Mouse (Mus musculus): ENCODE data around the gene Hoxa10. TPM values are rescaled to one million over a fixed set of nuclear protein-coding genes. Genes with fewer than 3 reads are reported as not detected.

The Hoxa10 gene
- polyA plus RNA-seq, 1 experiment from 2014 or later, result 294 TPM

DNA sequence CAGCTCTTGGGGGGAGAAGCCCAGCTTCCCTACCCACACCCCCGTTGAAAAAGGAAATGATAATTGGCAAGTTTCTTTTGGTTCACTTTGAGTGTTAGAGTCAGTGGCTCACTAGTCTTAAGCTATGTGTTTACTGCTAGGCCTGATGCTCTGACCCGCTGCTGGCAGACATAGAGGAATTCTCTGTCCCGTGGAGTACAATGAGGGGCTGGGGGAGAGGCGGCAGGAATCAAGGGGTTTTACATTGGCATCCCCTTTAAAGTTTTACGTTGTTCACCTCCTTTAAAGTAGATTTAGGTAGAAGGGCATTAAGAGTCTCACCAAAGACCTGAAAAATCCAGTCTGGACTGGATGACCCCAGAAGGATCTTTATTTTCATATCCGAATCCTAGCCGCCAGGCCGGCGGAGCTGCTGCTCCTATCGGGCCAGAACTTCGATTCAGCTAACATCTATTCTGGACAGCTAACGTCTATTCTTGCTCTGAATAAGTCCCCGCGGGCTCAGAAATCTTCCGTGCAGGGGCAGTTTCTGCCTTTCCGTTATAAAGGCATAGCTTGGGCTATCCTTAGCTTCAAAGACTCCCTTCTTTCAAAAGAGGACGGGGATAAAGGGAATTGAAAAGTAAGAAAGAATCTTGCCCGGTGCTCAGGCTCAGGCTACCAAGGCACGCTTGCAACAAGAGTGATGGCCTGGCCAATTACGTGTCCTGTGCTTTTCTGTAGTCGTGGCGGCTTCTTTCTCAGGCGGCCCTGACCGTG is 11.5 kb upstream of the Hoxa10 start:
- Histone ChIP-seq H3K27me3 (peaks cover 39% of the 10 kb centered on the region), H3K4me2 (peak overlapping the region; percentile 96), H3K4me1 (replicated peaks) (peaks cover 35% of the 10 kb centered on the region), H3K9ac (replicated peaks) (peak overlapping the region; percentile 100), H3K27ac (peak overlapping the region; percentile 98), H3K9me3 (no peaks in the 10 kb centered on the region), H3K36me3 (peaks cover 32% of the 10 kb centered on the region), H3K4me3 (replicated peaks) (peak overlapping the region; percentile 99)
- ATAC-seq (ENCODE audit: insufficient number of reproducible peaks, insufficient read depth, low FRiP score, low TSS enrichment, low read depth), result no peak
- 3% methylated on average over 24 of the region's 24 CpGs for WGBS

GRCm38 (mm10) chr6:52251177-52251879 is 10.7 kb upstream of the Hoxa10 start:
- Histone ChIP-seq H3K9me3 (no peaks in the 10 kb centered on the region), H3K4me2 (peak overlapping the region; percentile 96), H3K4me1 (replicated peaks) (peaks cover 35% of the 10 kb centered on the region), H3K27ac (peak overlapping the region; percentile 98), H3K36me3 (peaks cover 32% of the 10 kb centered on the region), H3K27me3 (peaks cover 36% of the 10 kb centered on the region), H3K9ac (replicated peaks) (peak overlapping the region; percentile 100), H3K4me3 (replicated peaks) (peak overlapping the region; percentile 99)
- 5% methylated on average over 7 of the region's 7 CpGs for WGBS
- ATAC-seq (ENCODE audit: insufficient number of reproducible peaks, insufficient read depth, low FRiP score, low TSS enrichment, low read depth), result no peak

DNA sequence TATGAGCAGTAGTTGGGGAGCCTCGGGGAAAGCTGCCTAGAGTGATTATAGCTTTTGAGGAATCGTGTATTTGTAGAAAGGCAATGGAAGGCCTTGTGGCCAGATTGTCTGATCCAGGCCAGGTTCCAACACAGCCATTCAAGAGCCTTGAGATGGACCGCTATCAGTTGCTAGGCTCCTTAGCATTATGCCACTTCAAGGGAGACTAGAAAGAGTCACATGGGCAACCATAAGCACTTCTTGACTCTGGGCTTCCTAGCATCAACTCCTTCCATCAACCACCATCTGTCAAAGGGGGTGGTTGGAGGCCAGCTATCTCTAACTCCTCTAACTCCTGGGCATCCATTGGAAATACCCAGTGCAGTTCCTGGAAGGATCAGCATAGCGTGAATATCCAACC is 9.2 kb upstream of the Hoxa10 start:
- Histone ChIP-seq H3K36me3 (peaks cover 32% of the 10 kb centered on the region), H3K4me3 (replicated peaks) (peak overlapping the region; percentile 99), H3K9ac (replicated peaks) (peak overlapping the region; percentile 100), H3K4me1 (replicated peaks) (peaks cover 35% of the 10 kb centered on the region), H3K4me2 (peak overlapping the region; percentile 96), H3K27ac (peak overlapping the region; percentile 98), H3K27me3 (peaks cover 35% of the 10 kb centered on the region), H3K9me3 (no peaks in the 10 kb centered on the region)
- no peak for ATAC-seq (ENCODE audit: insufficient number of reproducible peaks, insufficient read depth, low FRiP score, low TSS enrichment, low read depth)
- WGBS, result 12% methylated on average over 4 of the region's 4 CpGs

DNA sequence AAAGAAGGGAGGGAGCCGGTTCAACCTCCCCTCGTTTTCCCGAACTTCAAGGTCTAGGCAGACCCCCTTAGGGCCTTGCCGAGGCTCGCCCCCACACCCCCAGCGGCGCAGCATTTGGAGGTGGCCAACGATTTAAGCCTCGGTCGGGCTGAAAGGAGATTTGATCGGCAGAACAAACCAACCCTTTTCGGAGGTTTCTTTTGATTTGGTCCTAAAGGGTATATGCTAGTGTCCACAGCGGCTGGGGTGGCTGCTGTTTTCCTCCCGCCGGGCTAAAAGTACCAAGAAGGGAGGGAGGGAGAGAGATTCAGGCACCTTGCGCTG is 8.7 kb upstream of the Hoxa10 start:
- peak overlapping the region; percentile 98 for H3K27ac ChIP-seq
- peak overlapping the region; percentile 100 for H3K9ac ChIP-seq (replicated peaks)
- H3K4me2 ChIP-seq, result peak overlapping the region; percentile 96
- no peak for ATAC-seq (ENCODE audit: insufficient number of reproducible peaks, insufficient read depth, low FRiP score, low TSS enrichment, low read depth)
- peak overlapping the region; percentile 99 for H3K4me3 ChIP-seq (replicated peaks)
- WGBS, result 2% methylated on average over 16 of the region's 16 CpGs
- H3K4me1 ChIP-seq (replicated peaks), result peaks cover 35% of the 10 kb centered on the region
- H3K36me3 ChIP-seq, result peaks cover 32% of the 10 kb centered on the region
- no peaks in the 10 kb centered on the region for H3K9me3 ChIP-seq
- H3K27me3 ChIP-seq, result peaks cover 35% of the 10 kb centered on the region

GRCm38 (mm10) chr6:52248638-52249414 is 8.2 kb upstream of the Hoxa10 start:
- Histone ChIP-seq H3K27me3 (peaks cover 35% of the 10 kb centered on the region), H3K27ac (peak overlapping the region; percentile 98), H3K4me1 (replicated peaks) (peaks cover 38% of the 10 kb centered on the region), H3K4me2 (peak overlapping the region; percentile 96), H3K9me3 (no peaks in the 10 kb centered on the region), H3K4me3 (replicated peaks) (peak overlapping the region; percentile 99), H3K36me3 (peaks cover 32% of the 10 kb centered on the region), H3K9ac (replicated peaks) (peak overlapping the region; percentile 100)
- ATAC-seq (ENCODE audit: insufficient number of reproducible peaks, insufficient read depth, low FRiP score, low TSS enrichment, low read depth), result no peak
- WGBS, result 2% methylated on average over 27 of the region's 27 CpGs

DNA sequence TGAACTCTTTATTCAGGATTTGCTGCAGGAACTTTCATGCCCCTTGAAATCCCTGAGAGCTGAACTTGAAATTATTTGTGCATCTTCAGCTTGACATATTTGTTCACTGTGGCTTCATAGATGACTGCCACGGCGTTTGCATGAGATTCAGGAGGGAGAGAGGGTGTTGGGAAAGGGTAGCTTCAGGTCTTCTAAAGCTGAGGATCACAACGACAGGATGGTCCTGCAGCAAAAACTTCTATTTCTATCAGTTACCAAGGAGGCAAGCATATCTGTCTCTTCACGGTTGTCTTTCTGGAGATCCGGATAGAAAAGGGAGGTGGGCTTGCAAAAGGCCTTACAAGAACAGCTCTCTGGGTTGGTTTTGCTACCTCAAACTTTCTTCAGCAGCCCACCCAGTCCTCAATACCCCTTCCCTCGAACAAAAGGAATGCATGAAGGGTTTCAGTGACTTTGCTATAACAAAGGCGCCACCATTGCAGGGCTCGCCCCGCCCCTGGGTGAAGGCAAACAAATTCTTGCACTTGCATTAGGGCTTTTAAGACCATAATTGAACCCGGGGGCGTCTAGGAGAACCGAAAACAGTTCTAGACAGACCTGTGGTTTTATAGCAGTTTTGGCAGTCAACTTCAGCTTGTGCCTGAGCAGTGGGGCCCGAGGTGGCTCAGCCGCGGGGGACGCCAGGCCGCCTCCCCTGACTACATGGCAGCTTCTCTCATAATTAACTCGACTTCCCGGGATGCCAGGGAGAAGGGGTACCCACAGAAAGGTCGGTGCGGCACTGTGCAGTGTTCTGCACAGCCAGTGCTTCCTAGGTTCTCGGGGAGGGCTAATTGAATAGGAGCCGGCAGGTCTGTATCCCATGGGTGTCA is 7.3 kb upstream of the Hoxa10 start:
- H3K9me3 ChIP-seq, result no peaks in the 10 kb centered on the region
- H3K27me3 ChIP-seq, result peaks cover 34% of the 10 kb centered on the region
- H3K4me3 ChIP-seq (replicated peaks), result peak overlapping the region; percentile 99
- WGBS, result under 1% methylated on average over 23 of the region's 23 CpGs
- H3K36me3 ChIP-seq, result peaks cover 29% of the 10 kb centered on the region
- H3K4me2 ChIP-seq, result peak overlapping the region; percentile 96
- peaks cover 40% of the 10 kb centered on the region for H3K4me1 ChIP-seq (replicated peaks)
- peak overlapping the region; percentile 98 for H3K27ac ChIP-seq
- H3K9ac ChIP-seq (replicated peaks), result peak overlapping the region; percentile 100
- ATAC-seq (ENCODE audit: insufficient number of reproducible peaks, insufficient read depth, low FRiP score, low TSS enrichment, low read depth), result no peak

DNA sequence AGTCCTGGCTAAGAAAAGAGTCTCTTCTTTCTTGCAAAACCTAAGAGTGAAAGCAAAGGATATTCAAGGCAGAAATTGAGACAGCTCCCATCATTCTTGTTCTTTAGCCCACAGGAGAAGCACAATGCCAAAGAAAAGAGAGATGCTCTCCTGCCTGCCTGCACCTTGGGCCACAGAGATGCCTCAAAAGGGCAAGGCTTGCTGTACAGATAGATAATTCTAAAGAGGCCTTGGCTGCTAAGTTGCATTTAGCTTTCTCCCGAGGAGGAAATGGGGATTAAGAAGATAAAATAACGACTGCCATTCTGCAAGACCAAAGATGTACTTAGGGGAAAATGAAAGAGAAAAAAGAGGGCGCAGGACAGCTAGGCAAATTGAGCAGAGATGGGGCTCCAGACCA is 6.3 kb upstream of the Hoxa10 start:
- peak overlapping the region; percentile 96 for H3K4me2 ChIP-seq
- ATAC-seq (ENCODE audit: insufficient number of reproducible peaks, insufficient read depth, low FRiP score, low TSS enrichment, low read depth), result no peak
- H3K4me3 ChIP-seq (replicated peaks), result peak overlapping the region; percentile 99
- H3K27me3 ChIP-seq, result peaks cover 27% of the 10 kb centered on the region
- H3K36me3 ChIP-seq, result peaks cover 19% of the 10 kb centered on the region
- peak overlapping the region; percentile 100 for H3K9ac ChIP-seq (replicated peaks)
- no peaks in the 10 kb centered on the region for H3K9me3 ChIP-seq
- H3K4me1 ChIP-seq (replicated peaks), result peaks cover 43% of the 10 kb centered on the region
- 3% methylated on average over 3 of the region's 3 CpGs for WGBS
- H3K27ac ChIP-seq, result peak overlapping the region; percentile 100

DNA sequence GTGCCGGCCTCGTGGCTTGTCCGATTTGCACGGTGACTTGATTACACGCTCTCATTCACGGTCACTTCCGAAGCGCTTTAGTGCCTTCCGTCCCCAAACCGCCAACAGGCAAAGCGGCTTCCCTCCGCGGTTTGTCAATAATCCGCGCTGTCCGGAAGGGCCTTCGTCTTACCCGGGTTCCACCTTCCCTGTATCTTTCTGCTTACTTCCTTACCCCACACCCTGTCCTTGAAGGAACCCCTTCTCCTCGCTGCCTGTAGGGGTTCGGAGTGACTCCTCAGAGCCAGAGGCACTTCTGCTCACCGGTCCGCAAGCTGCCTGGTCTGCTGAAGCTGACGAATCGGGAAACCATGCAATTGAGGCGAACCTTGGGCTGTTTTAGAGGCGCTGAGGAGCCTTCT is 5.7 kb upstream of the Hoxa10 start:
- Histone ChIP-seq H3K9me3 (no peaks in the 10 kb centered on the region), H3K4me3 (replicated peaks) (peak overlapping the region; percentile 99), H3K36me3 (peaks cover 17% of the 10 kb centered on the region), H3K4me1 (replicated peaks) (peaks cover 48% of the 10 kb centered on the region), H3K9ac (replicated peaks) (peak overlapping the region; percentile 100), H3K27ac (peak overlapping the region; percentile 100), H3K27me3 (peaks cover 24% of the 10 kb centered on the region), H3K4me2 (peak overlapping the region; percentile 96)
- no peak for ATAC-seq (ENCODE audit: insufficient number of reproducible peaks, insufficient read depth, low FRiP score, low TSS enrichment, low read depth)
- WGBS, result under 1% methylated on average over 26 of the region's 26 CpGs

- Histone ChIP-seq H3K4me2 (peak within 1 kb of the TSS; percentile 96), H3K27ac (peak within 1 kb of the TSS; percentile 100), H3K4me1 (replicated peaks) (peaks cover 51% of the 10 kb centered on the region), H3K27me3 (peaks cover 22% of the 10 kb centered on the region), H3K9ac (replicated peaks) (peak within 1 kb of the TSS; percentile 100), H3K9me3 (no peaks in the 10 kb centered on the region), H3K4me3 (replicated peaks) (peak within 1 kb of the TSS; percentile 99), H3K36me3 (peaks cover 16% of the 10 kb centered on the region)
- ATAC-seq (ENCODE audit: insufficient number of reproducible peaks, insufficient read depth, low FRiP score, low TSS enrichment, low read depth), result peak; percentile 35; the same call in 1 of the 2 replicates
- WGBS, result under 1% methylated on average over 20 of the region's 20 CpGs
These were observed 5.1 kb upstream of the Hoxa10 start, which contains the start of gene Hoxa11 for GRCm38 (mm10) chr6:52245757-52246142. Gene Hoxa11 (minus strand): TSS chr6:52245810.

DNA sequence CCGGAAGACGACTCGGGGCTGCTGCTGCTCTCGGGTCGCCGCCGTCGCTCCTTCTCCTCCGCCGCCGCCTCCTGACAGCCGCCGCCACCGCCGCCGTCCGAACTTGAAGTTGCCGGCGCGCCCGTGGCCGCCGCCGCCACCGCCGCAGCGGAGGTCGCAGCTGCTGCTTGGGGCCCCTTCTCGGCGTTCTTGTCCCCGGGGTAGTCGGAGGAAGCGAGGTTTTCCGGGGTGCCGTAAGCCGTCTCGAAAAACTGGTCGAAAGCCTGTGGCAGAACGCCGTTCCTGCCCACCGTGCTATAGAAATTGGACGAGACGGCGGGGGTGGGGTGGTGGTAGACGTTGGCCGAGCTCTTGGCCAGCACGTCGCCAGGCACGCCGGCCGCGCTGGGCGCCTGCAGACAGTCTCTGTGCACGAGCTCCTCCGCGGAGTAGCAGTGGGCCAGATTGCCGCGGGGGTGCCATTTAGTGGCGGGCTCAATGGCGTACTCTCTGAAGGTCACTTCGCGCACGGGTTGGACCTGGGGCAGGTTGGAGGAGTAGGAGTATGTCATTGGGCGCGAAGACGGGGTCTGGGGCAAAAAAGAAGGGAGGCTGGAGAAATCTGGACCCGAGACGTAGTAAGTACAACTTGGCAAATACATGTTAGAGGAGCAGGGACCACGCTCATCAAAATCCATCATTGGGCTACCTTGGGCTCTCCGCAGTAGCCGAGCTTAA is 4.5 kb upstream of the Hoxa10 start:
- Histone ChIP-seq H3K36me3 (peaks cover 11% of the 10 kb centered on the region), H3K4me1 (replicated peaks) (peaks cover 46% of the 10 kb centered on the region), H3K4me3 (replicated peaks) (peak overlapping the region; percentile 99), H3K27me3 (peaks cover 16% of the 10 kb centered on the region), H3K9me3 (no peaks in the 10 kb centered on the region), H3K9ac (replicated peaks) (peak overlapping the region; percentile 100), H3K27ac (peak overlapping the region; percentile 100), H3K4me2 (peak overlapping the region; percentile 96)
- ATAC-seq (ENCODE audit: insufficient number of reproducible peaks, insufficient read depth, low FRiP score, low TSS enrichment, low read depth), result no peak
- under 1% methylated on average over 70 of the region's 71 CpGs for WGBS

Measured in limb, embryonic 12.5 days (tissue).